Mouse (Mus musculus): ENCODE measurements around the gene Mcam.

DNA sequence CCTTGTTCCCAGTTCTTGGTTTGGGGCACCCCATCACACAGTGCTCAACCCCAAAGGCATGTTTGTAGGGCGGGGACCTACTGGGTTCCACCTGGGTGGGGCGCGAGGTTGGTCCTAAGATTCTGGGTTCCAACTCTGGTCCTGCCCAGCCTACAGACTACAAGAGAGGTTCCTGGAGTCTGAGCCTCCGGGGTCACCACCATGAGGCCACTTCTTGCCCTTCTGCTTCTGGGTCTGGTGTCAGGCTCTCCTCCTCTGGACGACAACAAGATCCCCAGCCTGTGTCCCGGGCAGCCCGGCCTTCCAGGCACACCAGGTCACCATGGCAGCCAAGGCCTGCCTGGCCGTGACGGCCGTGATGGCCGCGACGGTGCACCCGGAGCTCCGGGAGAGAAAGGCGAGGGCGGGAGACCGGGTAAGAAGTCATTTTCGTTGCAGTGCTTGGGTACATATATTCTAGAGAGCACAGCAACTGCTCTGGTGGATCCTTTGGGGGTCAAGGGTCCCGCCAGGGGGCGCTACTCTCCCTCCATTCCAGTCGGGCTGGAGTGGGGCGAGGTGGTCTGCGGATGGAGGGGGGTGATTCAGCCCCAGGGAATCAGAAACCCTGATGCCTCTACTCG is 26.6 kb upstream of the Mcam start:
- TF ChIP-seq EP300 (IDR thresholded peaks at IDR 0.05): no peak
- TF ChIP-seq CTCF (IDR thresholded peaks at IDR 0.05): peak; percentile 56

All from lung, postnatal 0 days (tissue).